Mouse (Mus musculus) thymus, adult 2 months (tissue): ENCODE data around the gene BC080695. TPM values are rescaled to one million over a fixed set of nuclear protein-coding genes. Genes with fewer than 3 reads are reported as not detected.
"Not testable (repeated sequence)": the region's sequence is repeated elsewhere in the genome, so short reads cannot be mapped to it uniquely, and the experiment has no call there.

Source experiments
- DNase-seq: peaks from one replicate; pipeline ENCODE4 v3.0.0; 2021
- H3K27ac ChIP-seq: fragments of 200-500 bp; 2 replicates; pipeline ENCODE4 v1.5.1; 2012; ENCODE audit warnings: low read length, control low read depth; ENCODE audit not compliant: control insufficient read depth, insufficient read depth
- H3K27me3 ChIP-seq: fragments of 200-500 bp; 2 replicates; pipeline ENCODE4 v1.6.1; 2012; ENCODE audit warnings: mild to moderate bottlenecking, low read length, moderate library complexity, mixed read lengths; ENCODE audit not compliant: control insufficient read depth, insufficient read depth
- H3K36me3 ChIP-seq: fragments of 200-500 bp; 2 replicates; pipeline ENCODE4 v1.6.1; 2012; ENCODE audit warnings: mild to moderate bottlenecking, low read length, moderate library complexity; ENCODE audit not compliant: control insufficient read depth, insufficient read depth
- H3K4me1 ChIP-seq: fragments of 200-500 bp; replicated peaks from 2 replicates; pipeline ENCODE4 v1.6.1; 2012; ENCODE audit warnings: low read length; ENCODE audit not compliant: control insufficient read depth, insufficient read depth
- H3K4me3 ChIP-seq: fragments of 200-500 bp; 2 replicates; pipeline ENCODE4 v1.5.1; 2012; ENCODE audit warnings: mild to moderate bottlenecking, low read length, control low read depth, moderate library complexity; ENCODE audit not compliant: control insufficient read depth, insufficient read depth
- CTCF ChIP-seq: fragments of 200-500 bp; IDR thresholded peaks from 2 replicates; pipeline ENCODE4 v1.5.1; 2012; ENCODE audit warnings: mild to moderate bottlenecking, control low read depth, low read length, moderate library complexity, borderline replicate concordance; ENCODE audit not compliant: control insufficient read depth, poor library complexity, insufficient read depth; ENCODE audit errors: extremely low read depth
- POLR2A ChIP-seq: fragments of 200-500 bp; IDR thresholded peaks from 2 replicates; pipeline ENCODE4 v1.6.1; 2012; ENCODE audit warnings: mild to moderate bottlenecking, low read length, control low read depth, moderate library complexity; ENCODE audit not compliant: control insufficient read depth, poor library complexity, insufficient read depth; ENCODE audit errors: extremely low read depth
- WGBS: fragments of 180-500 bp; shearing (Covaris S2); methylation state at CpG from one replicate; pipeline ENCODE4 v1.1.7; 2018; 5-methylcytosine and 5-hydroxymethylcytosine counted together
- polyA plus RNA-seq: library from polyadenylated mRNA; depleted of rRNA; stranded (reverse); fragments of >200 nt; gene quantifications from 2 replicates; pipeline ENCODE4 v1.2.3, GENCODE M21; 2012; rRNA removed

Gene BC080695
- polyA plus RNA-seq = not detected in 2 replicates

DNA sequence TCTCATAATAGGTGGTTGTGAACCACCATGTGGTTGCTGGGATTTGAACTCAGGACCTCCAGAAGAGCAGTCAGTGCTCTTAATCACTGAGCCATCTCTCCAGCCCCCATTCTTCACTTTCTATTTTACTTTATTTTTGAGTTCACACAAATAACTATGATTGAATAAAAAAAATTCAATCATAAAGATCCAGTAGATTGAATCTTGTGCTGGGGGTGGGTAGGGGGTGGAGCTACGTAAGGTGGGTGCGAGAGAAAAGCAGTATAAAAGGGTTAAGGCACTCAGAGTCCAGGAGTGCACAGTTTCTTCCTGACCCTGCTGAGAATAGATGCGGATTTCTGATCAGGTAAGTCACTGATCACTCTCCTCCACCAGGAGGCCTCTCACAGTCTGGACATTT is at the start of gene BC080695, which contains the start of gene Gm13057:
Gene BC080695, plus strand, starts transcription at position 301 of the 400 bp plus-strand sequence.
Gene Gm13057, plus strand, starts transcription at position 310 of the 400 bp plus-strand sequence.
- not testable (repeated sequence) for DNase-seq, H3K4me1 ChIP-seq, H3K4me3 ChIP-seq, H3K27ac ChIP-seq, H3K36me3 ChIP-seq, H3K27me3 ChIP-seq
- WGBS = no CpG with 5 or more reads among the region's 3 CpGs

DNA sequence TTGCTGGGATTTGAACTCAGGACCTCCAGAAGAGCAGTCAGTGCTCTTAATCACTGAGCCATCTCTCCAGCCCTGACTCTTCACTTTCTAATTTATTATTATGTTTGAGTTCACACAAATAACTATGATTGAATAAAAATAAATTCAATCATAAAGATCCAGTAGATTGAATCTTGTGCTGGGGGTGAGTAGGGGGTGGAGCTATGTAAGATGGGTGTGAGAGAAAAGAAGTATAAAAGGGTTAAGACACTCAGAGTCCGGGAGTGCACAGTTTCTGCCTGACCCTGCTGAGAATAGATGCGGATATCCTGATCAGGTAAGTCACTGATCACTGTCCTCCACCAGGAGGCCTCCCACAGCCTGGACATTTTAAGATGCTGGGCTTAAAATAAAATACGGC is 40.5 kb upstream of the BC080695 start, which contains the start of gene Gm13043:
Gene Gm13043, plus strand, starts transcription at position 301 of the 400 bp plus-strand sequence.
- Histone ChIP-seq H3K36me3 (no peaks in the 10 kb centered on the region), H3K4me1 (no peaks in the 10 kb centered on the region), H3K27me3 (no peaks in the 10 kb centered on the region), H3K27ac (no peak within 1 kb of the TSS), H3K4me3 (no peak within 1 kb of the TSS)
- no peak for TF ChIP-seq CTCF
- TF ChIP-seq POLR2A = no peak
- no peak for DNase-seq
- WGBS = 92% methylated on average over 3 of the region's 3 CpGs

DNA sequence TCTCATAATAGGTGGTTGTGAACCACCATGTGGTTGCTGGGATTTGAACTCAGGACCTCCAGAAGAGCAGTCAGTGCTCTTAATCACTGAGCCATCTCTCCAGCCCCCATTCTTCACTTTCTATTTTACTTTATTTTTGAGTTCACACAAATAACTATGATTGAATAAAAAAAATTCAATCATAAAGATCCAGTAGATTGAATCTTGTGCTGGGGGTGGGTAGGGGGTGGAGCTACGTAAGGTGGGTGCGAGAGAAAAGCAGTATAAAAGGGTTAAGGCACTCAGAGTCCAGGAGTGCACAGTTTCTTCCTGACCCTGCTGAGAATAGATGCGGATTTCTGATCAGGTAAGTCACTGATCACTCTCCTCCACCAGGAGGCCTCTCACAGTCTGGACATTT is 15.8 kb upstream of the BC080695 start, which contains the start of gene Gm13040:
Gene Gm13040, plus strand, starts transcription at position 301 of the 400 bp plus-strand sequence.
- H3K27ac ChIP-seq, H3K27me3 ChIP-seq, H3K4me3 ChIP-seq, H3K4me1 ChIP-seq, DNase-seq, H3K36me3 ChIP-seq: not testable (repeated sequence)
- WGBS = no CpG with 5 or more reads among the region's 3 CpGs

DNA sequence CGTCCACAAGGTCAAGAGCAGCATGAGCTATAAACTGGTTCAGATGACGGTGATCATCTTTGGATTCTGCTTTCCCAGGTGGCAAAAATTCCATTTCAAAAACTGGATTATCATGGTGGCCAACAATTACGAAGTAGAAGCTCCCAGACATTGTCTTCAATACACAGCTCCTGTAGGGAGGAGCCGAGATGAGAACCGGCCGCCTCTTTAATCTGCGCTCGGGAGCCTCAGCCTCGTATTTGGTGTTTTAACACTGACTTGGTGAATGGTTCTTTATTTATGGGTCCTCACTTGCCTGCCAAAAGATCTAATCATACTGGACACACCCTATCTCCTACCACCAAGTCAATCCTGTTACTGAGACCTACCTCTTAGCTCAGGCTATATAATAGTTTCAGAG is 60.4 kb downstream of the BC080695 start:
- not testable (repeated sequence) for H3K27me3 ChIP-seq, DNase-seq, H3K27ac ChIP-seq

DNA sequence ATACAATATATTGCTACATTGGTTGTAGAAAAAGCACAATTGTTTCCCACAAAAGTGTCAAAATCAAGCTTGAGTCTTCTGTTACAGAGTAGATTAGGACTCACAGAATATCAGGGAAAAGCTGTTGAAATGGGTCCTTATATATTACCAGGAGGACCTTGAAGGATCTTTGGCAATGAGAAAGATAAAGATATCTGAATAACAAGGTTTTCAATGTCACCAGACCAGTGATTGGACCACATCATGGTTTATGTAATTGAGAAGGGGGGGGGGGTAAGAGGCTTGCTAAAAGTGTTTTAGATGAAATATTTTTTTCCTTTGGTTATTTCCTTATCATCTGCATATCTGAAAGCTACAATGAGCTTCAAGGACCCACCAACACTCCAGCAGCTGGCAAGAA is 63.2 kb downstream of the BC080695 start, which contains the start of gene Gm13083:
Gene Gm13083, plus strand, starts transcription at position 301 of the 400 bp plus-strand sequence.
- H3K36me3 ChIP-seq, H3K27me3 ChIP-seq, H3K4me1 ChIP-seq, H3K4me3 ChIP-seq, DNase-seq, H3K27ac ChIP-seq: not testable (repeated sequence)

More for the DNA sequence above, 60.4 kb downstream of the BC080695 start:
- H3K4me1 ChIP-seq, H3K4me3 ChIP-seq, H3K36me3 ChIP-seq: not testable (repeated sequence)
- WGBS = 85% methylated on average over 9 of the region's 9 CpGs

DNA sequence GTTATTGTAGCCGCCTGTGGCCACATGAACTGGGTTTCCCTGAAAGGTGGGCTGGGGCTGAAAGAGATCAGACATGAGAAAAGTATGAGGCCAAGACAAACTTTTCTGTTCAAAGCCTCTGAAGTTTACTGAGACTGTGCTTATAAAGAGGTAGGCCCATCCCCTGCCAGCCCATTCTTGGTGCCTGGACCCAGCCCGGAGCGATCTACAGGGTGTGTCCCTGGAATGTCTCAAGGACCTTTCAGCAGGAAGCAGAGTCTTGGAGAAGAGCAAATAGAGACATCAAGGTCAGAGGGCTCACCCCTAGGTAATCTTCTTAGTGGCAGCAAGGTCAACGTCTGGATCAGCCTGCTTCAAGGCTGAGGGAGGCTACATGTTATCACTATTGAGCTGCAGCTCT is 66.6 kb downstream of the BC080695 start:
- not testable (repeated sequence) for DNase-seq, H3K27me3 ChIP-seq, H3K27ac ChIP-seq, H3K4me1 ChIP-seq, H3K36me3 ChIP-seq, H3K4me3 ChIP-seq
- WGBS = 85% methylated on average over 4 of the region's 4 CpGs

Other genes with a start within 250 kb of the BC080695 start
- gene Lrrc38, start 201.9 kb upstream of the BC080695 start, polyA plus RNA-seq = 0.11 and 0.19 TPM in 2 replicates
- not detected in 2 replicates for gene Pramel1, start 157.3 kb upstream of the BC080695 start, polyA plus RNA-seq
- gene Pramef8, start 139.3 kb upstream of the BC080695 start, polyA plus RNA-seq = 13.6 and 14.2 TPM in 2 replicates
- not detected in 2 replicates for gene Oog4, start 101.4 kb upstream of the BC080695 start, polyA plus RNA-seq
- 0.05 and 0.08 TPM in 2 replicates for gene Gm13043, start 40.4 kb upstream of the BC080695 start, polyA plus RNA-seq
- not detected in 2 replicates for gene Gm13040, start 15.7 kb upstream of the BC080695 start, polyA plus RNA-seq
- gene Gm13057, start within 50 bp of the BC080695 start, polyA plus RNA-seq = not detected in 2 replicates
- not detected in 2 replicates for gene Gm13083, start 63.3 kb downstream of the BC080695 start, polyA plus RNA-seq
- gene Gm13088, start 105.5 kb downstream of the BC080695 start, polyA plus RNA-seq = not detected in 2 replicates
- gene Gm13089, start 151.0 kb downstream of the BC080695 start, polyA plus RNA-seq = not detected in 2 replicates
- not detected in 2 replicates for gene Gm13078, start 167.8 kb downstream of the BC080695 start, polyA plus RNA-seq
- not detected in 2 replicates for gene Gm13023, start 237.7 kb downstream of the BC080695 start, polyA plus RNA-seq